Mouse (Mus musculus) T-helper 1 cell (primary cell): Measurements from ENCODE around the gene Ptchd4.

Source experiments
- in situ Hi-C: fragments of 300-600 bp; cut with MboI, MseI; formaldehyde crosslinking; loops from one replicate; pipeline ENCODE4 v1.15.1; 2025; ENCODE audit warnings: high pct_unique_total_duplicates

Gene Ptchd4

GRCm38 (mm10) chr17:42315669-42316611, at the start of gene Ptchd4:
TSS of gene Ptchd4 (plus strand) at chr17:42315947.
- in situ Hi-C loops: no loop called here

- in situ Hi-C loops: no loop called here
These were observed 38.9 kb upstream of the Ptchd4 start for GRCm38 (mm10) chr17:42276861-42277260.

- in situ Hi-C loops: no loop called here
These were observed 31.4 kb upstream of the Ptchd4 start for GRCm38 (mm10) chr17:42284391-42284790.

- in situ Hi-C loops: no loop called here
These were observed 29.5 kb upstream of the Ptchd4 start for GRCm38 (mm10) chr17:42286255-42286654.

- in situ Hi-C loops: no loop called here
These were observed 25.4 kb upstream of the Ptchd4 start for GRCm38 (mm10) chr17:42290341-42290740.

- in situ Hi-C loops: no loop called here
These were observed 24.0 kb upstream of the Ptchd4 start for GRCm38 (mm10) chr17:42291793-42292192.

GRCm38 (mm10) chr17:42297986-42298385, 17.8 kb upstream of the Ptchd4 start:
- in situ Hi-C loops: no loop called here

- in situ Hi-C loops: no loop called here
These were observed 16.1 kb upstream of the Ptchd4 start for GRCm38 (mm10) chr17:42299681-42300080.

GRCm38 (mm10) chr17:42303062-42303577, 12.6 kb upstream of the Ptchd4 start:
- in situ Hi-C loops: no loop called here

GRCm38 (mm10) chr17:42304262-42304661, 11.5 kb upstream of the Ptchd4 start:
- in situ Hi-C loops: no loop called here

- in situ Hi-C loops: no loop called here
These were observed 8.7 kb upstream of the Ptchd4 start for GRCm38 (mm10) chr17:42307001-42307400.

- in situ Hi-C loops: no loop called here
These were observed 5.6 kb upstream of the Ptchd4 start for GRCm38 (mm10) chr17:42310136-42310535.

- in situ Hi-C loops: no loop called here
These were observed 850 bp downstream of the Ptchd4 start for GRCm38 (mm10) chr17:42316612-42316982.

- in situ Hi-C loops: no loop called here
These were observed 20.0 kb downstream of the Ptchd4 start for GRCm38 (mm10) chr17:42335787-42336186.

GRCm38 (mm10) chr17:42336571-42336970, 20.8 kb downstream of the Ptchd4 start:
- in situ Hi-C loops: no loop called here

GRCm38 (mm10) chr17:42346027-42346426, 30.3 kb downstream of the Ptchd4 start:
- in situ Hi-C loops: no loop called here

GRCm38 (mm10) chr17:42358481-42358880, 42.7 kb downstream of the Ptchd4 start:
- in situ Hi-C loops: no loop called here

- in situ Hi-C loops: no loop called here
These were observed 47.5 kb downstream of the Ptchd4 start for GRCm38 (mm10) chr17:42363085-42363710.

GRCm38 (mm10) chr17:42364716-42365115, 49.0 kb downstream of the Ptchd4 start:
- in situ Hi-C loops: no loop called here

GRCm38 (mm10) chr17:42374881-42375280, 59.1 kb downstream of the Ptchd4 start:
- in situ Hi-C loops: no loop called here

- in situ Hi-C loops: no loop called here
These were observed 77.3 kb downstream of the Ptchd4 start for GRCm38 (mm10) chr17:42393086-42393485.

- in situ Hi-C loops: no loop called here
These were observed 79.6 kb downstream of the Ptchd4 start for GRCm38 (mm10) chr17:42395299-42395698.

- in situ Hi-C loops: no loop called here
These were observed 102.7 kb downstream of the Ptchd4 start for GRCm38 (mm10) chr17:42418449-42418848.
